Mouse (Mus musculus): ENCODE data around the gene Ppard.

- TF ChIP-seq CTCF (IDR thresholded peaks at IDR 0.05; ENCODE audit: borderline replicate concordance, insufficient read depth, low read depth, low read length), result no peak
- TF ChIP-seq POLR2A (IDR thresholded peaks at IDR 0.05; ENCODE audit: borderline replicate concordance, insufficient read depth, low read length), result no peak
Observed at GRCm38 (mm10) chr17:28211921-28212341, 20.6 kb upstream of the Ppard start.
